Mouse (Mus musculus) thymus, postnatal 36 days (tissue): ENCODE results near the gene Ggt5.

ENCODE experiments used
- DNase-seq, 2 experiments: peaks; one replicate each; pipeline ENCODE4 v3.0.0; 2022; ENCODE audit warnings: mixed read lengths in 2 of 2

Gene Ggt5

GRCm38 (mm10) chr10:75568851-75569250, 20.3 kb upstream of the Ggt5 start:
- DNase-seq = no peak

GRCm38 (mm10) chr10:75570981-75571657, 18.0 kb upstream of the Ggt5 start:
- no peak for DNase-seq

GRCm38 (mm10) chr10:75571937-75572336, 17.2 kb upstream of the Ggt5 start:
- DNase-seq = no peak

- DNase-seq = no peak
Observed at GRCm38 (mm10) chr10:75573181-75573580, 16.0 kb upstream of the Ggt5 start.

GRCm38 (mm10) chr10:75573965-75574364, 15.2 kb upstream of the Ggt5 start:
- peak in 1 of 2 experiments; percentile 2 for DNase-seq

- DNase-seq = no peak
Observed at GRCm38 (mm10) chr10:75579129-75579528, 10.0 kb upstream of the Ggt5 start.

GRCm38 (mm10) chr10:75585876-75586552, 3.1 kb upstream of the Ggt5 start:
- DNase-seq = peak; percentile 85 to 89

- no peak for DNase-seq
Observed at GRCm38 (mm10) chr10:75586553-75586879, 2.6 kb upstream of the Ggt5 start.

GRCm38 (mm10) chr10:75587781-75588180, 1.4 kb upstream of the Ggt5 start:
- DNase-seq = no peak

GRCm38 (mm10) chr10:75588336-75588735, 804 bp upstream of the Ggt5 start:
- DNase-seq = no peak

GRCm38 (mm10) chr10:75589651-75590050, 511 bp downstream of the Ggt5 start:
- peak; percentile 30 to 40 for DNase-seq

- DNase-seq = peak; percentile 86 to 92
Observed at GRCm38 (mm10) chr10:75591211-75591894, 2.2 kb downstream of the Ggt5 start.

GRCm38 (mm10) chr10:75592585-75592984, 3.4 kb downstream of the Ggt5 start:
- peak in 1 of 2 experiments; percentile 17 for DNase-seq

GRCm38 (mm10) chr10:75595981-75596380, 6.8 kb downstream of the Ggt5 start:
- no peak for DNase-seq

GRCm38 (mm10) chr10:75600189-75600730, 11.1 kb downstream of the Ggt5 start:
- no peak for DNase-seq

- peak; percentile 40 for DNase-seq
Observed at GRCm38 (mm10) chr10:75605162-75605846, 16.2 kb downstream of the Ggt5 start.

- DNase-seq = no peak
Observed at GRCm38 (mm10) chr10:75607253-75607652, 18.1 kb downstream of the Ggt5 start.

GRCm38 (mm10) chr10:75608975-75609374, 19.8 kb downstream of the Ggt5 start:
- DNase-seq = no peak

- no peak for DNase-seq
Observed at GRCm38 (mm10) chr10:75610486-75610885, 21.3 kb downstream of the Ggt5 start.

- DNase-seq = no peak
Observed at GRCm38 (mm10) chr10:75616044-75616443, 26.9 kb downstream of the Ggt5 start.

- no peak for DNase-seq
Observed at GRCm38 (mm10) chr10:75620818-75621217, 31.7 kb downstream of the Ggt5 start.

- no peak for DNase-seq
Observed at GRCm38 (mm10) chr10:75625920-75626319, 36.8 kb downstream of the Ggt5 start.

- DNase-seq = no peak
Observed at GRCm38 (mm10) chr10:75626991-75627390, 37.9 kb downstream of the Ggt5 start.
